Mouse (Mus musculus): ENCODE measurements around the gene Gm45234.

Gene Gm45234

GRCm38 (mm10) chr6:124738511-124739023, 17.3 kb downstream of the Gm45234 start, which contains the start of gene Ptpn6:
Gene Ptpn6 (minus strand): TSS chr6:124738714.
- no peak for DNase-seq

DNA sequence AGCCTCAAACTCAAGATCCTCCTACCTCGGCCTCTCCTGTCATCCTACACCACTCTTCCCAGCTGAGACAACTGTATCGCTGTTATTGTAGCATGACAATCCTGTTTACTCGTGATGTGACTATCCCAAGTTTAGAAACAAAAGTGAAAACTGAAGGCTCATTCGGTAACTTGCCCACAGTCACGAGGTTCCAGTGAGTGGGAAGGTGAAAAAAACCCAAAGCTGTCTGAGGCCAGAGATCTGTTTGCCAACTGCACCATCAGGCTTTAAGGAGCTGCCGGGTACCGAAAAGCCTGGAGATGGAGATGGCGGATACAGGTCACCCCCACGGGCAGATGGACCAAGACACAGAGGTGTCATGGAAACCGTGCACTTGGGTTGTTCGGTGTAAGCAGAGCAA, 18.8 kb downstream of the Gm45234 start:
- no peak for DNase-seq

- no peak for DNase-seq
Observed at GRCm38 (mm10) chr6:124734417-124734816, 21.4 kb downstream of the Gm45234 start.

DNA sequence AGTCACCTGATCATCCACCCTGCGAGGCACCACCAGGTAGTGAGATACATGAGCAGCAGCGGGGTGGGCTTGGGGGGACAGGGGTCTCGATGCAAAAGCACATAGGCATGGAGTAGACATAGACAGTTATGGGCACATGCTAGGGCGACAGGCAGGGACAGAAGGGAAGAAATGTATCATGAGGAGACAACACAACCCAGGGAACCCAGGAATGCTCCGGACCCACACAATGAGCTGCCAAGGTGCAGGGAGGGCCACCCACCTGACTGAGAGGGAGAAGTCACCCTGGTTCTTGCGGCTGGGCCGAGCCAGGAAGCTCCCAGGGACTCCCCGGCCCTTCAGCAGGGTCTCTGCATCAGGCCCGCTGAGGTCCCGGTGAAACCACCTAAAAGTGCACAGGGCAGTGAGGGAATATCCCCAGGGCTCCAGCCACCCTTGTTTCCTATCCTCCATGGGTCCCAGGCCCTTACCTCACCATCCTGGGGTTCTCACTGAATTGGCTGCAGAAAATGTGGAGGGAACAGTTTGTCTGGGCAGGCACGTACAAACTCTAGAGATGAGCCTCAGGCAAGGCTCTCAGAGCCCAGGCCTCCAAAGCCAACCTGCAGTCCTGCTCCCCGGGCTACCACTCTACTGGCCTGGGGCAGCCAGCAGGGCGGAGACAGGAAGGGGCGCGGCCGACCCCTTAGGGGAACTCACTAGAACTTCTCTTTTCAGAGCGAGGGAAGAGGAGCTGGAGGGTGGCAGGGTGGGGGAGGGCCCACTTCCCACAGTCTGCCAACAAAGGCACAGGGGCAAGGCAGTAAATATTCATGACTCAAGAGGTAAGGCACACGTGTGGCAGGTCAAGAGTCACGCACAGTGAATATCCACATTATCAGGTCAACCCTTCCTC, 23.1 kb downstream of the Gm45234 start:
- DNase-seq, result no peak

DNA sequence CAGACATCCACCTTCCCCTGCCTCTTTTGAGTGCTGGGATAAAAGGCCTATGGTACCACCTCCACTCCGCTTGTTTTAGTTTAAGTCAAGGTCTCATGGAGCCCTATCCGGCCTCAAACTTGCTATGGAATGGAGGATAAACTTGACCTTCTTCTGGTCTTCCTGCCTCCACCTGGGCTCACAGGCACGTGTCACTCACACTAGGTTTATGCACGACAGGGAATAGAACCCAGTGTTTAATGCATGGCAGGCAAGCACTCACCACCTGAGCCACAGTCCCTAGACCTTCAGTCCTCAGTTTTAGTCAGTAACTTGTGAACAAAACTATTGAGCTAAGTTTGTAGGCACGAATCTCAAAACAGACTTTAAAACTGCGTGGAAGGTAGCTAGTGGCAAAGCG, 24.8 kb downstream of the Gm45234 start:
- no peak for DNase-seq

DNA sequence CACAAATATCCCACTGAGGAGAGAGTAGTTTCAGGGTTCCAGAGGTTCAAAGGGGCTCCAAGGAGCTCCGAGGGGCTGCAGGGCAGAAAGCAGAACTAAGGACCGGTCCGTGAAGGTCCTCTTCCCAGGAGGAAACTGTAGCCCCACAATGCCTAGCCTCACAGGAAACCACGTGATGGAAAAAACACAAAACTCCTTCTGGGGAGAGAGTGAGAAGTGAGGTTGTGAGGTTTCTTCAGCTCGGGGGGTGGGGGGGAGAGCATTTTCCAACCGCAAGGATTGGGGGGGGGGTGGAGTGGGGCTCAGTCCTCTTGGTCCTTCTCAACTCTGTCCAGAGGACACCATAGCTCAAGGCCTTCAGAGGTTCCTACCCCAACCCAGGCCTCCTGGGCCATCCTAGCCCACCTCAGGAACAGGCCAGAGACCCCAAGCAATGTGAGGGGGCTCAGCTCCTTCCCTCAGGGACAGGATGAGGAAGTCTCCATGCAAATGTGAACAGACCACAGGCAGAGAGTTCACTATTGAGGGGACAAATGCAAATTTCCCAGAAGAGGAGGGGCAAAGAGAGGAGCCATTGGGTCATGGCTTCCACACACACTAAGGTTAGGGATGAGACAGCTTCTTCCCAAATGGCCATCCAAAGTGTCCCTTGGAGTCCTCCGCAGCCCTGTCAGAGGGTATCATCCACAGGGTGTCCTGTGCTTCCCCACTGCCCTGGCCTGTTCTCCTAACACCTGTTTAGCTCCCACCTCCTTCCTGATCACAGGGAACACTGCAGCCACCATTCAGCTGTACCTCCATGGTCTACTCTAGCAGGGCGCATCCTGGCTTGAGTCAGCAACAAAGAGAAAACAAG, 25.7 kb downstream of the Gm45234 start:
- DNase-seq, result no peak

DNA sequence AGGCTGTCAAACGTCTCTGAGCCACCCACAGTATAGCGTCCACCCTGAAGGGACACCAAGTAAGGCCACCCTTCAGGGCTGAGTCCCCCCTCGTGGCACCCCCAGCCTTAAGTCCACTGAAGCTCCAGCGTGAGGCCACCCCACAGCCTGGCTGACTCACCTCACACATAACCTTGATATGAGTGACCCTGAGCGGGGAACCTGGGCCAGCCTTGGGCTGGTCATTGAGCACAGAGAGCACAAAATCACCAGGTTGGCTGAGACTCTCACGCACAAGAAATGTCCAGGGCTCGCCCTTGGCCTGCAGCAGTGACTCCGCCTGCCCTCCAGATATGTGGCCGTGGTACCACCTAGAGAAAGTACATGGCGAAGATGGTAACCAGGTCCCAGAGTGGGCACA, 27.2 kb downstream of the Gm45234 start:
- DNase-seq, result no peak

DNA sequence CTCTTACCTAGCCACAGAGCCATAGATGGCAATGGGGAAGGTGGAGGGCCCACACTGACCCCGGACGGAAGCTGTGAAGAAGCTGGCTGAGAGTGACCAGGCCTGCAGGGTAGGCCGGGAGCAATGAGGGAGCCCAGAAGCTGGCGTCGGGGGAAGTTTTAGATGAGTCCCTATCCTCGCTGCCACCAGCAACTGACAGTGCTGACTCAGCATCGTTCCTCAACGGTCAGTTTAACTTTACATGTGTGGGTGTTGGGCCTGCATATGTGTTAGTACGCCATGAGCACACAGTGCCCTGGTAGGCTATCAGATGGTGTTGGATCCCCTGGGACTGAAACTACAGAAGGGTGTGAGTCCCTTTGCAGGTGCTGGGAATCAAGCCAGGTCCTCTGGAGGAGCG, 31.3 kb downstream of the Gm45234 start:
- no peak for DNase-seq

- no peak for DNase-seq
Observed at GRCm38 (mm10) chr6:124723541-124723940, 32.3 kb downstream of the Gm45234 start.

- no peak for DNase-seq
Observed at GRCm38 (mm10) chr6:124722876-124723473, 32.8 kb downstream of the Gm45234 start.

GRCm38 (mm10) chr6:124720904-124721303, 34.9 kb downstream of the Gm45234 start:
- DNase-seq, result no peak

DNA sequence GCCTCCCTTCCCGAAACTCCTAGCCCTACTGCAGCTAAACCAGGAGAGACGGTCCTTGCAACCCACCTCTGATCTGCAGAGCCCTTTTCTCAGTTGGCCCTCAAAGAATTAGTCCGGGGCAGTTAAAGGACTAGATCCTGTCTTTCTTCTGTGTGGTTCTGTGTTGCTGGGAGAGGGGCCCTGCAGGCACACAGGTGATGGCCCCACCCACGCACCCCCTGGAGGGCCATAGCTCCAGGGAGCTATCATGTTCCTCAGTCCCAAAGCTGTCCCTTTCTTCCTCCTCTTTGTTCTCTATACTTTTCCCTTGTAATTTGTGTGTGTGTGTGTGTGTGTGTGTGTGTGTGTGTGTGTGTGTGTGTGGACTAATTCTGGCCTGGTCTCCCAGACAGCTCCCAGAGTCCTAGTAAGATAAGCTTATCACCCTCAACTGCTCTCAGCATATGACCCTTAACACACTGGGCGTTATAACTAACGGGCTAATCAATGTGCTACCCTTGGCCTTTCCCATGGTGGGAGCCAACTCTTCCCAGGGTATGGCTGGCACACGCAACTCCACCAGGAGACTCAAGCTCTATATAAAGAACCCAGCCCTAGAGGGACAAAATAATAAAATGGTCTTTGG, 36.4 kb downstream of the Gm45234 start:
- DNase-seq, result no peak

DNA sequence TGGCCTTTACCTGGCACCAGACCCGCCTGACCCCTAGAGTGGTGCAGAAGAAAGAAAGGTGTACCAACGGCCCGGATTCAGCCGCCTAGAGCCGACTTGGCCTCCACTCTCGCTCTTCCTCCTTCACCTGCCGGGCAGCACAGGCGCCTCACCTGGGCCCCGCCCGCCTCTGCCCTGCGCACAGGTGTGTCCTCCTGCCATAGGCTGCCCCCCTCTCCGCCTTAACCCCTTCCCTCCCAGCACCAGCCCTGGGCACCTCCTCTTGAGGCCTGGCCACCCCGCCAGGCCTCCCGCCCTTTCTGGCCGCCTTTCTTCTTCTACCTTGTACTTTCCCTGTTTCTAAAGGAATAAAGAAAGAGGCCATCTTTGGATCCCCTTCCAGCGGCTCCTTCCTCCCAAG, 37.1 kb downstream of the Gm45234 start:
- no peak for DNase-seq

GRCm38 (mm10) chr6:124717968-124718367, 37.9 kb downstream of the Gm45234 start:
- DNase-seq, result no peak

GRCm38 (mm10) chr6:124716864-124717490, 38.8 kb downstream of the Gm45234 start:
- peak in 1 of 2 experiments; percentile 42 for DNase-seq

DNA sequence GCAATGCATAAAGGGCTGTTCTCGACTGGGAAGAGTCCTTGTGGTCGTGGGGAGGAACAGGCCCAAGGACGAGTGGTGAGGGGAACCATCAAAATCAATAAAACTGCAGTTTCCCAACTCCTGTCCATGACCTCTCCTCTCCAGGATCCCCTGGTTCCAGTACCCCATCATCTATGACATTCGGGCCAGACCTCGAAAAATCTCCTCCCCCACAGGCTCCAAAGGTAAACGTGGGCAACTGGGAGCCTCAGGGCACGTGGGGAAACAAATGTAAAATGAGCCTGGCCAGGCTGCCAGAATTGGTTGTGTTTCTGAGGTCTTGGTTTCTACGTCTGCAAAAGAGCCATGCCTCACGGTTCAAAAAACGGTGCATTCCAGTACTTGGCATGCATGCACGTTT, 42.9 kb downstream of the Gm45234 start:
- no peak for DNase-seq

- DNase-seq, result peak; percentile 97 to 99
Observed at GRCm38 (mm10) chr6:124711824-124712782, 43.7 kb downstream of the Gm45234 start, which contains the start of the genes Emg1 and Phb2. Gene Emg1 (minus strand): TSS chr6:124712178. Gene Phb2 (plus strand): TSS chr6:124712336.

DNA sequence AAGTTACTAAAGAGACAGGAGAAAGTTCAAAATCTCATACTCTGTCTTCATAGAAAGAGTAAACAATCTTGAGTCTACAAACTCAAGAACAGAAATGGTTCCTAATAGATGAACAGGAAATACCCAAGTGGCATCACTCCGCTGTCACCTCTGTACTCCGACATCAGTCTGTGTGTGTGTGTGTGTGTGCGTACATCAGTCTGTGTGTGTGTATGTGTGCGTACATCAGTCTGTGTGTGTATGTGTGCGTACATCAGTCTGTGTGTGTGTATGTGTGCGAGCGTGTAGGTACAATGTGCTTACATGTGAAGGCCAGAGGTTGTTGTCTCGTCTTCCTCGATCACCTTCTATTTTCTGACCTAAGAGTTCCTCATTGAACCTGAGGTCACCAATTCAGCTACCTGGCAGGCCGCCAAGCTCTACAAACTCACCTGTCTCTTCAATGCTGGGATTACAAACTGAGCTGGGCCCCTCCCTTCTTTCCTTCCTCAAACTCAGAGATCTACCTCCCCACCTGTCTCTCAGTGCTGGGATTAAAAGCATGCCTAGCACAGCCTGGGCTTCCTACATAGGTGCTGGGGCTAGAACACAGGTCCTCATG, 47.4 kb downstream of the Gm45234 start:
- DNase-seq, result no peak

GRCm38 (mm10) chr6:124706061-124706627, 49.7 kb downstream of the Gm45234 start:
- no peak for DNase-seq

GRCm38 (mm10) chr6:124704417-124704816, 51.4 kb downstream of the Gm45234 start:
- DNase-seq, result no peak
